Mouse (Mus musculus) adrenal gland, adult (tissue): Measurements from ENCODE around the gene Esrrb.

Experiments
- DNase-seq, 2 experiments: peaks; one replicate each; pipeline ENCODE4 v3.0.0; 2022 to 2023; ENCODE audit warnings: low spot score in 1 of 2; ENCODE audit not compliant: inconsistent age in 2 of 2

Gene Esrrb

DNA sequence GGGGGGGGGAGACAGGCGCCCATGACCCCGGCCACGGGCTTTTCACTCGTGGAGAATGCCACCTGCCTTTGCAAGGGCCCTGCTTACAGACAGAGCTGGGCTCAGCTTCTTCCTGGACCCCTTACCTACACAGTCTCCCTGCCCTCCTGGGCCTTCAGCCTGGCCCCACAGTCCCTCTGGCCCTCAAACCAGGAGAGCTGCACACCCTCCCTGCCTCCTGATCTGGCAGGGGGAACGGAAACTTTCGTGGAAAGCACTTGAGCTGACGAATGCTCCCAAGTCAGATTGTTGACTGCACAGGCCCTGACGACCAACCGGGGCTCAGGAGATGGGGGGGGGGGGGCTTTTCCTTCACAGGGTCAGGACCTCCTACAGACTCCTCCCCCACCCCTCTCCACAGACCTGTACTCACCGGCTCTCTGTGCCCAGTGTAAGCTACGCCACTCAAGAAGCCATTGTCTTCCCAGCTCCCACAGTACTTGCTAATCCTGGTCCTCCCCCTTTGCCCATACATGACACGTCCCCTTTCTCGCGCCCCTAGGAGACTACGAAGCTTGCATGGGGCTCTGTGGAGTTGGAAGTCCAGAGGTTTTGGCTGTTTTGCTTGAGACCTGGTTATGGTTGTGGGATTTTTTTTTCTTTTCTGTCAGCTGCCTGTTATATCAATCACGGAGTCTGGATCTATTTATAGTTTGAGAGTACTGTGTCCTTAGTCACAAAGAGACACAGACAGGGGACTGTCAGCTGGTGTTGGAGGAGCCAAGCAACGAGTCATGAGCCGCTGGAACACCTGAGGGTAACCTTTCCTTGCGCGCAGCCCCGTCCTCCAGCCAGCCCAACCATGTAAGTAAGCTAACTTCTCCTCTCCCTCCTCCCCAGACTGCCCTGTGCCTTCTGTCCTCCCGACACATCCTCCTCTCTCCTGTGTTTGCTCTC is at the start of gene Esrrb:
Esrrb (plus strand) TSS at position 422 of the 936 bp plus-strand sequence.
- DNase-seq = no peak

DNA sequence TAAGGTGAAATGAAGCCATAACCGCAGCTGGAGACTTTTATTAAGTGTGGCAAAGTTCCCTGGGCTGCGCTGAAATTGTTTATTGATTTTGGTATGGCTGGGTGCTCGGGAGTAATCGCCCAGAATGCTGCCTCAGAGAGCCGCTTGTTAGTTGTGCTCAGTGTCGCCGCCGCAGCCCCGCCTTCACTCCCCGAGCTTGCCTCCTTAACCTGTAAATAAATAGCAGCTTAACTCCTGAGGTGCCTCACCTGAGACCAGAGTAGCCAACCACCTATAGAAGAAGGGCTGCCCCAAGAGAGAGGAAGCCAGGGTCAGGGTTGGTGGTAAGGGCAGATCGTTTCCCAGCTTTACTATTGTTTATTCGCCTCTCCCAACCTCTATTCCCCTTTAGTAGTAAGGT is 40.3 kb upstream of the Esrrb start:
- DNase-seq = no peak

DNA sequence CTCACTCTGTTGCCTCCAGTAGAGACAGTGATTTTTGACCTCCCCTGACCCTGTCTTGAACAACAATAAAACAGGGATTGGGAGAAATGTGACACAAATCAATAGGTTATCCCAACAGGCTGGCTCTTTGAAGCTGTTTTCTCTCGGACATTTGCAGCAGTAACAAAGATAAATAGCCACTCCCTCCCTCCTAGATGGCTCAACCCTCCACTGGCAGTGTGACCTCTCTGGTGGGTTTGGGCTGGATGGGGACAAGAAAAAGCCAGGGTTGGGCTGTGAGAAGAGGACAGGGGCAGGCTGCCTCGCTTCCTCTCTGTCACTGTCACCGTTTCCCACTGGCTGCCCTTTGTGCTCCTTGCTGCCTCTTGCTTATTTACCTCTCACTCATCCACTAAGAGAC is 36.6 kb upstream of the Esrrb start:
- DNase-seq = no peak

- no peak for DNase-seq
Measured at GRCm38 (mm10) chr12:86329813-86330212, 31.1 kb upstream of the Esrrb start.

GRCm38 (mm10) chr12:86330684-86331083 is 30.2 kb upstream of the Esrrb start:
- DNase-seq = no peak

GRCm38 (mm10) chr12:86331248-86331647 is 29.7 kb upstream of the Esrrb start:
- no peak for DNase-seq

DNA sequence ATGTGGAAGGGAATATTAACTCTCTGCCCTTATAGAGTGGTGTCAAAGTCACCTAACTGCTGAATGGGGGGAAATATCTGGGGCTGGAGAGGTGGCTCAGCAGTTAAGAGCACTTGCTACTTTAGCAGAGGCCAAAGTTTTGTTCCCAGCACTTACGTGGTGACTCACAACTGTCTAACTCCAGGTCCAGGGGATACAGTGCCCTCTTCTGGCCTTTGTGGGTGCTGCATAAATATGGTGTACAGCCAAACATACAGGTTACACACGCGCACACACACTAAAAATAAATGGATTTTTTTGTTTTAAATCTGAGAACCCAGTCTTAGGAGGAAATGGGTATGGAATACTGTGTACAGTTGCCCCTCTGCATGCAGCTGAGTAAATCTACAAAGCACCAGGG is 24.7 kb upstream of the Esrrb start:
- no peak for DNase-seq

- DNase-seq = no peak
Measured at GRCm38 (mm10) chr12:86336887-86337286, 24.0 kb upstream of the Esrrb start.

DNA sequence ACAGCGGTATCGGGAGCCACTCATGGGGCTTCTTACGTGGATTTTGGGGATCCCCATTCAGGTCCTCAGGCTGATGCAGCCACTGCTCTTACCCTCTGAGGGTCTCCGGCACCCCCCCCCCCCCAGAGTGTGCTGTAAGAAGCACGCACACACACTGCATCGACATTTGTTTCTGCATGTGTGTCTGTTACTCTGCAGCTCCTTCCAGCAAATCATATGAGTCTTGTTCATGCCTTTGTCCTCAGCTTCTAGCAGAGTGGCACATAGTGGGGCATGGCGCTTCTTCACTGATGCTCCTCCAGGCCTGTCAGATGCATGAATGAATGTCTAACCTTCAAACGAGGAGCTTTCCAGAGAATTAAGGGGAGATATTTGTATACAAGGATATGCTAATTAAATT is 11.4 kb upstream of the Esrrb start:
- no peak for DNase-seq

- no peak for DNase-seq
Measured at GRCm38 (mm10) chr12:86359406-86359805, 1.5 kb upstream of the Esrrb start.

DNA sequence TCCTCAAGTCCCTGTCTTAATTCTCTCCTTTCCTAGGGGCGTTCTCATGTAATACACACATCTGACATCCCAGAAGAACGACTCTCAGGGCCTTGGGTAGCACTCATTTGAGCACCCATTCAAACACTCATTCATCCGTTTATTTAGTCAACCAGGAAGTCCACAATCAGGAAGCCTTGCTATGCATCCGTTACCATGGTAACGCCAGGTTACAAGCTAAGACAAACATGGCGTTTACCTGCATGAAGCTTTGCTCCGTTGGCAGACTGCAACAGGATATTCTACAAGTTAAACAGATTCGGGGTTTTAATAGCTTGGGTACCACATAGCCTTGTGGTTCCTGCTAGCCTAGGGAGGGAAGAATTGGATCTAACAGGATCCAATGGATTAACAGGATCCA is 1.0 kb upstream of the Esrrb start:
- DNase-seq = no peak

DNA sequence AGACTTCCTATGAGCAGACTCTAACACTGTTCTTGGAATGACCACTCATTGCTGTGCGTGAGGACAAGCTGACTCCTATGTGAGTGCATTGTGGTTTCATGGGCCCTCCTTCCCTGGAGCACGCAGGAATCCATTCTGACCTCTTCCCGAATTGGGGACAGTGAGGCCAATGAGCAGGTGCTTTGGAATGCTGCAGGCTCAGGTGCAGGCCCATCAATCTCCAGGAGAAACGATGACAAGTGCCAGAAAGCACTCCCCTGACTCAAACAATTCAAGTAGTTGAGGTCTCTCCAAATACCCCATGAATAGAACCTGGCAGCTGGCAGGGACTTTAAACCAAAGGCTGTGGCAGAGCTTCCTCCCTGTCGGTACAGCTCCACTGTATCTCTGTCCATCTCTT is 3.4 kb downstream of the Esrrb start:
- DNase-seq = no peak

DNA sequence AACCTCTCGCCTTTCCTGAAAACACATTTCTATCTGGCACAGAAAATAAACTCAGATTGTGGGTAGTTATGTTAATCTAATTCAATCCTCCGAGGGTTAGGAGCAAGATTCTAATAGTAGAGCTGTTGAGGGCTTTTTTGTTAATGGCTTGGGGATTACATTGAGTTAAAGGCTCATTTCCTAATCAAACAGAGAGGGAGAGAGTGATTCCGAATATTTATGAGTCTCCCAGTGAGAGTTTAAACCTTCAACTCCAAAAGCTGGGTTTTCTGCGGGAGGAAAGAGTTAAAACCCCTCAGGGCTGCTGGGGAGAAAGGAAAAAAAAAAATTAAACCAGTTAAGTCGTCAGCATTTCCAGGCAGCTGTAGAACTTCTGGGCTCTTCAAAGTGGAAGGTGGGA is 3.8 kb downstream of the Esrrb start:
- DNase-seq = no peak

- no peak for DNase-seq
Measured at GRCm38 (mm10) chr12:86370611-86371383, 9.9 kb downstream of the Esrrb start.

GRCm38 (mm10) chr12:86374286-86374685 is 13.4 kb downstream of the Esrrb start:
- no peak for DNase-seq

- no peak for DNase-seq
Measured at GRCm38 (mm10) chr12:86379672-86380213, 18.8 kb downstream of the Esrrb start.

- DNase-seq = no peak
Measured at GRCm38 (mm10) chr12:86383803-86384202, 22.9 kb downstream of the Esrrb start.

DNA sequence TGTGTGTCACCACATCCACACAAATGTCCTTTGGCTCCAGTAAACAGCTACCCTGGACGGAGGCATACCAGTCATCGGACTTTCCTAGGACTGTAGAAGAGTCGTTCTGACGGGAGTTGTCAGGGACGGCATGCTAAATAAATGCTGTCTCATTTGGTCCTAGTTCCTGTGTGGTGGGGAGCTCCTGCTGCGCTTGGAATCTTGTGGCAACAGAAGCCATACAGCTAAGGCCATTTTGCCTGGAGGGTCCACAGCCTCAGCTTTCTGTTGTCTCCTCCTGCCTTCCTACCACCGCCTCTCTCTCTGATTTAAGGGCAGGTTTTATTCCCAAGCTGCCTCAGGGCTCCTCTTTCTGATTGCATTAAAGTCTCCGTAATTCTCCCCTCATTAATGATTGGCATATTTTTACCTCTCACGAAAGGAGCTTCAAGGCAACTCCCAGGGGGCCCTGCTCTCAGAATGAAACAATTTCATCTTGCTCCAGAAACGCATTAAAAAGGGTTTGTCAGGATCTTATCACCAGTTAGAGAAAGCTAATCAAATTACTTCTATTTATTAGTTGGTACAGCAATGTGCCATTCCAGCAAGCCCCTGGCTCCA is 26.9 kb downstream of the Esrrb start:
- no peak for DNase-seq

DNA sequence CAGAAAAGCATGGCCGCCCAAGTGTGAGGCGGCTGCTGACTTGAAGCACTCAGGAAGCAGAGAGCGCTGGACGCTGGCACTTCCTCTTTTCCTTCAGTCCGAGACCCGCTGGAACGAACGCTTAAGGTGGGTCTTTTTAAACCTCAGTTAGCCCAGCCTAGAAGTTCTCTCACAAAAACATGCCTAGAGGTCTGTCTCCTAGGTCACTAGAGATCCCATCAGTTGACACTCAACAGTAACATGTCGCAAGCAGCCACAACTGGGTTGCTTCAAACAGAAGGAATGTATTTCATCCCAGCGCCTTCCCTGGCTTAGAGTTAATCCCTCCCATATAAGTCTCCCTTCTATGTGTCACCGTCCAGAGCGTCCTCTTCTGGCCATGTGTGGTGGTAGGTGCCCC is 33.9 kb downstream of the Esrrb start:
- DNase-seq = no peak

GRCm38 (mm10) chr12:86395326-86395725 is 34.4 kb downstream of the Esrrb start:
- no peak for DNase-seq

GRCm38 (mm10) chr12:86398762-86399161 is 37.8 kb downstream of the Esrrb start:
- peak in 1 of 2 experiments; percentile 61 for DNase-seq
